Mouse (Mus musculus) thymus, postnatal 10 days (tissue): ENCODE measurements around the gene Cldn3.
"Not testable (repeated sequence)": the region's sequence is repeated elsewhere in the genome, so short reads cannot be mapped to it uniquely, and the experiment has no call there.

Source experiments
- DNase-seq, 2 experiments: peaks; one replicate each; pipeline ENCODE4 v3.0.0; 2021; ENCODE audit warnings: low spot score in 2 of 2

The Cldn3 gene

GRCm38 (mm10) chr5:134985633-134986297, at the start of gene Cldn3:
Gene Cldn3, plus strand, starts transcription at chr5:134986214.
- DNase-seq, result no peak

DNA sequence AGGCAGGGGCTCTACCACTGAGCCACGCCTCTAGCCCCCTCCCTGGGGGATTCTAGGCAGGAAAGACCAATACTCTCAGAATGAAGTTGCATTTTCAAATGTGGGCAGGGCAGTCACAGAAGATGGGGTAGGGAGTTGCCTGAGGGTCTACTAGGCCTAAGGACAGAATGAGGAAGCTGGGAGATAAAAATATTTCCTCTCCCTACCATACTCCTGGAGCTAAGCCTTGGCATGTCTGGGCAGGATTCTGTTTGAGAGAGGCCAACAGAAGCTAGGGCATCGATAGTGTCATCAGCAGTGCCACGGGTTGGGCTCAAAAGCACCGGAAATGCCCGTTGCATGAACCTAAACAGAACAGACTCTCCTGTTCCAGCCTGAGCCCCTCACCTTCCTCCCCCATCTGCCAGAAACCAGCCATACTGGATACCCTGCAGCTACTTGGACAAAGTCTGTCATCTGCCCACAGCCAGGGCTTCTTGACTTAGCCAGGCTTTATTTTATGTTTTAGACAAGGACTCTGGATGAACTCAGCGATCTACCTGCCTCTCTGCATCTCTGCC, 49.3 kb upstream of the Cldn3 start:
- no peak for DNase-seq

GRCm38 (mm10) chr5:134939069-134939468, 46.9 kb upstream of the Cldn3 start:
- no peak for DNase-seq

DNA sequence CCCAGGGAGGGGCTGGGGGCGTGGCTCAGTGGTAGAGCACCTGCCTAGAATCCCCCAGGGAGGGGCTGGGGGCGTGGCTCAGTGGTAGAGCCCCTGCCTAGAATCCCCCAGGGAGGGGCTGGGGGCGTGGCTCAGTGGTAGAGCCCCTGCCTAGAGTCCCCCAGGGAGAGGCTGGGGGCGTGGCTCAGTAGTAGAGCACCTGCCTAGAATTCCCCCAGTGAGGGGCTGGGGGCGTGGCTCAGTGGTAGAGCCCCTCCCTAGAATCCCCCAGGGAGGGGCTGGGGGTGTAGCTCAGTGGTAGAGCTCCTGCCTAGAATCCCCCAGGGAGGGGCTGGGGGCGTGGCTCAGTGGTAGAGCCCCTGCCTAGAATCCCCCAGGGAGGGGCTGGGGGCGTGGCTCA, 46.5 kb upstream of the Cldn3 start:
- DNase-seq, result not testable (repeated sequence)

DNA sequence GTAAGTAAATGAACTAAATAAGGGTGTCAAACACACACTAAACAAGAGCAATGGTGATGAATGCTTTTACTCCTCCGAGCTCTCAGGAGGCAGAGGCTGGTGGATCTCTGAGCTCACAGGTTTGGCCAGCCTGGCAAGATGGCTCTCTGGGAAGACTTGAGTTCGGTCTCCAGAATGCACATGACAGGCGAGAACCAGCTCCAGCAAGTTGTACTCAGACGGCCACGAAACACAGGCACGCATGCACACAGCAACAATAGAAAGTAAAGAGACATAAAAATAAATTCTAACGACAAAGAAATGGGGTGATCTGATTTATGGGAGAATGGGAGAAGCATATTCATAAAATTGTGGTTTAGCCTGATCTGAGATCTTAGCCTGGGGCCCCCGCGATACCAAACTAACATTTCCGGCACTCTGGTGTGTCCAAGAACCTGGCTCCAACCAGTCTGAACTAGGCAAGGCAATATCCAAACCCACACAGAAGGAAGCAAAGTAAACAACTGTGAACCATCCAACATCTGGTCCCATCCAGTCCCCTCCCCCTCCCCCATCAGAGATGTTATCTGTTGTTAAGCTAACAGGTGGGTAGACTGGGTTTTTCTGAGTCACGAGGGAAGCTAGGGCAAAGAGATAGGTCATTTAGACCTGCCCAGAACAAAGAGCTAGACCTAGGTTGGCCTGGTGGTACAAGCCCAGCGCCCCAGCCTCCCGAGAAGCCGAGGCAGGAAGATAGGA, 44.4 kb upstream of the Cldn3 start:
- DNase-seq, result peak; percentile 86 to 90

DNA sequence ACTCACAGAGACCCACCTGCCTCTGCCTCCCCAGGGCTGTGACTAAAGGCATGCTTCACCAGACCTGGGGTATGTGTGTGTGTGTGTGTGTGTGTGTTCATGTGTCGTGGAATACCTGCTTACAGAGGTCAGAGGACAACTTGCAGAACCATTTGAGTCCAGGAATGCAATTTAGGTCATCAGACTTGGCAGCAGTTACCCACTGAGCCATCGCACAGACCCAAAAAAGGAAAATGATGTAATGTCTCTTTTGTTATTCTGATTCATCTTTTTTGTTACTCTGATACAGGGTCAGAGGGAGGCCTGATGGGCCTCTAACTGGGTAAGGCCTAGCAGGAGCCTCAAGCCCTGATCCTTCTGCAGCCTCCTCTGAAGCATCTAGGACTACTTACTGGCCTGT, 43.3 kb upstream of the Cldn3 start:
- DNase-seq, result no peak

GRCm38 (mm10) chr5:134944179-134944578, 41.8 kb upstream of the Cldn3 start:
- DNase-seq, result no peak

- no peak for DNase-seq
These were observed 40.6 kb upstream of the Cldn3 start for GRCm38 (mm10) chr5:134945266-134945959.

- DNase-seq, result peak in 1 of 2 experiments; percentile 32
These were observed 39.8 kb upstream of the Cldn3 start for GRCm38 (mm10) chr5:134946063-134946856.

GRCm38 (mm10) chr5:134946857-134947255, 39.2 kb upstream of the Cldn3 start, which contains the start of gene Cldn4:
Gene Cldn4, minus strand, starts transcription at chr5:134946934.
- peak; percentile 73 to 80 for DNase-seq

DNA sequence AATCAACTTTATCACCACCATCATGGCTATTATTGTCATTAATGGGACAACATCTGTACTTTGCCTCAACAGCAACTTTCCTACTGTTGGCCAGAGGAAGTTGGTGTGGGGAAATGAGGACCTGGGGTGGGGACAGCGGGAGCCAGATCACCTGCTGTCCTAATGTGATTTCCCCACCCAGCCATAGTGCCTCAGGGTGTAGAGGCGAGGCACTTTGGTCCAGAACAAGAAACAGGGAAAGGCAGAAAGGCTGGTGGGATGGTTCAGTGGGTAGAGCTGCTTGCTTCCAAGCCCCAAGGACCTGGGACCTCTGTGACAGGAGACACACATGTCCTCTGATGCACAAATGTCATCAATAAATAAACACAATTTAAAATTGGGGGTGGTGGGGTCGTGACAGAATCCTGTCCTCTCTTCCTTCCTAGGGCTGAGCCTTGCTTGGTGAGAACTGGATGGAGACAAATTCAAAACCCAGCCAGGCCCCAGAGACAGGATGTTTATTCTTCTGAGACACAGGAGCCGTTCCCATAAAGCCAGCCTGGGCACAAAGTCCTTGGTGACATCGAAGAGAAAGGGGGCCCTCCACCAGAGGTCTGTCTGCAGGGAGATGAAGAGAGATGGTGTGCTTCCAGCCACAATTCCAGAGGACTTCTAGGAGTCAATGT, 38.5 kb upstream of the Cldn3 start:
- no peak for DNase-seq

- no peak for DNase-seq
These were observed 38.0 kb upstream of the Cldn3 start for GRCm38 (mm10) chr5:134948085-134948439.

- peak; percentile 41 to 42 for DNase-seq
These were observed 34.7 kb upstream of the Cldn3 start for GRCm38 (mm10) chr5:134951053-134951884.

DNA sequence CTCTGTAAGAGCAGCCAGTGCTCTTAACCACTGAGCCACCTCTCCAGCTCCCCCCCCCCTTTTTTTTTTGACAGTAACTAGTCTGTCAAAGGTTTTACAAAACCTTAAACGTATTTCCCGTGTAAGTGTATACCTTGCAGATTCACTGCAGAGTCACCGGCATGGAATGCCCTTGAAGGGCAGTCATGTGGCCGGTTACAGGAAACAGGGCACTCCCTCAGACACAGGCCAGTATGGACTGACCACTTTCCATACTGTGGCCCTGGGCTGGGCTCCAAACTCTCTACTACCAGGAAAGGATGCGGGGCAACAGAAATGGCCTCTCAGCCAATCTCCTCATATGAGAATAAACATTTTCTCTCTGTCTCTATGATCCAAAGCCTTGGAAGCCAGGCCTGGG, 30.5 kb upstream of the Cldn3 start:
- no peak for DNase-seq

GRCm38 (mm10) chr5:134959114-134959513, 26.9 kb upstream of the Cldn3 start:
- DNase-seq, result no peak

GRCm38 (mm10) chr5:134960430-134960829, 25.6 kb upstream of the Cldn3 start:
- peak; percentile 46 for DNase-seq

GRCm38 (mm10) chr5:134961519-134961918, 24.5 kb upstream of the Cldn3 start:
- DNase-seq, result no peak

- DNase-seq, result no peak
These were observed 22.5 kb upstream of the Cldn3 start for GRCm38 (mm10) chr5:134963546-134963945.

- not testable (repeated sequence) for DNase-seq
These were observed 21.4 kb upstream of the Cldn3 start for GRCm38 (mm10) chr5:134964655-134965054.

- DNase-seq, result peak; percentile 64 to 79
These were observed 20.6 kb upstream of the Cldn3 start for GRCm38 (mm10) chr5:134965473-134965851.
